Mouse (Mus musculus) kidney, adult 8-10 months (tissue): ENCODE results near the gene Zdhhc17.

Source experiments
- DNase-seq, 2 experiments: peaks; one replicate each; pipeline ENCODE4 v3.0.0; 2022

The Zdhhc17 gene

GRCm38 (mm10) chr10:111005611-111006488 lies 4.1 kb downstream of the Zdhhc17 start:
- DNase-seq = no peak

- DNase-seq = no peak
Observed at GRCm38 (mm10) chr10:111004220-111004619, 5.7 kb downstream of the Zdhhc17 start.

GRCm38 (mm10) chr10:110999201-110999600 lies 10.7 kb downstream of the Zdhhc17 start:
- no peak for DNase-seq

GRCm38 (mm10) chr10:110997180-110997579 lies 12.8 kb downstream of the Zdhhc17 start:
- DNase-seq = no peak

GRCm38 (mm10) chr10:110994761-110995160 lies 15.2 kb downstream of the Zdhhc17 start:
- DNase-seq = no peak

GRCm38 (mm10) chr10:110993249-110993648 lies 16.7 kb downstream of the Zdhhc17 start:
- DNase-seq = peak in 1 of 2 experiments; percentile 22

GRCm38 (mm10) chr10:110992047-110992431 lies 17.9 kb downstream of the Zdhhc17 start:
- peak; percentile 30 to 38 for DNase-seq

GRCm38 (mm10) chr10:110991307-110992046 lies 18.5 kb downstream of the Zdhhc17 start:
- DNase-seq = no peak

- DNase-seq = peak; percentile 26 to 40
Observed at GRCm38 (mm10) chr10:110989729-110990128, 20.2 kb downstream of the Zdhhc17 start.

GRCm38 (mm10) chr10:110986682-110987081 lies 23.3 kb downstream of the Zdhhc17 start:
- no peak for DNase-seq

- peak in 1 of 2 experiments; percentile 72 for DNase-seq
Observed at GRCm38 (mm10) chr10:110982771-110983170, 27.2 kb downstream of the Zdhhc17 start.

- peak; percentile 44 to 45 for DNase-seq
Observed at GRCm38 (mm10) chr10:110980441-110980840, 29.5 kb downstream of the Zdhhc17 start.

GRCm38 (mm10) chr10:110979431-110979830 lies 30.5 kb downstream of the Zdhhc17 start:
- no peak for DNase-seq

- DNase-seq = no peak
Observed at GRCm38 (mm10) chr10:110977379-110977778, 32.6 kb downstream of the Zdhhc17 start.

- DNase-seq = no peak
Observed at GRCm38 (mm10) chr10:110976046-110976445, 33.9 kb downstream of the Zdhhc17 start.

GRCm38 (mm10) chr10:110974885-110975284 lies 35.1 kb downstream of the Zdhhc17 start:
- DNase-seq = no peak

GRCm38 (mm10) chr10:110974463-110974862 lies 35.5 kb downstream of the Zdhhc17 start:
- peak; percentile 22 to 66 for DNase-seq

- no peak for DNase-seq
Observed at GRCm38 (mm10) chr10:110971998-110972397, 37.9 kb downstream of the Zdhhc17 start.

- DNase-seq = no peak
Observed at GRCm38 (mm10) chr10:110971483-110971882, 38.5 kb downstream of the Zdhhc17 start.

- no peak for DNase-seq
Observed at GRCm38 (mm10) chr10:110971044-110971443, 38.9 kb downstream of the Zdhhc17 start.

GRCm38 (mm10) chr10:110962172-110962571 lies 47.8 kb downstream of the Zdhhc17 start:
- no peak for DNase-seq

GRCm38 (mm10) chr10:110960841-110961240 lies 49.1 kb downstream of the Zdhhc17 start:
- peak in 1 of 2 experiments; percentile 15 for DNase-seq

GRCm38 (mm10) chr10:110959781-110960180 lies 50.2 kb downstream of the Zdhhc17 start:
- no peak for DNase-seq

- DNase-seq = no peak
Observed at GRCm38 (mm10) chr10:110958879-110959278, 51.1 kb downstream of the Zdhhc17 start.
